Mouse (Mus musculus): ENCODE measurements around the gene S100a2. TPM values are rescaled to one million over a fixed set of nuclear protein-coding genes. Genes with fewer than 3 reads are reported as not detected.

Gene S100a2
- not detected for polyA plus RNA-seq (2012; fragmentation: generic; extraction: Trizol)

DNA sequence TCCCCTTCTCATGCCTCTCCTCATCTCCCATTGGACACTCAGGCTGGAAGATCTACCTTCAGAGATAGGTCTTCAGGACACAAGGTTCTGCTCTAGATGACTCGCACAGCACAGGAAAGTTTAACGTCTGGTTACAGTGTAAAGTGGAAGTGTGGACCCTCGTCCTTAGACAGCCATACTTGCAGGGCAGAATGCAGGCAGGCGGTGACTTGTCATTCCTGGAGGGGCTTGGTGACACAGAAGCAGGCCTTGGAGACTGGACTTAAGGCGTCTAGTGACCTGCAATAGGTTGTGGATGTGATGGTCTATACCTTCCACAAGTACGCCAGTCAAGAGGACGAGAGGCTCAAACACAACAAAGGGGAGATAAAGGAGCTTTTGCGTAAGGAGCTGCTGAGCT, at the start of gene S100a2:
S100a2 (plus strand) TSS at position 301 of the 400 bp plus-strand sequence.

DNA sequence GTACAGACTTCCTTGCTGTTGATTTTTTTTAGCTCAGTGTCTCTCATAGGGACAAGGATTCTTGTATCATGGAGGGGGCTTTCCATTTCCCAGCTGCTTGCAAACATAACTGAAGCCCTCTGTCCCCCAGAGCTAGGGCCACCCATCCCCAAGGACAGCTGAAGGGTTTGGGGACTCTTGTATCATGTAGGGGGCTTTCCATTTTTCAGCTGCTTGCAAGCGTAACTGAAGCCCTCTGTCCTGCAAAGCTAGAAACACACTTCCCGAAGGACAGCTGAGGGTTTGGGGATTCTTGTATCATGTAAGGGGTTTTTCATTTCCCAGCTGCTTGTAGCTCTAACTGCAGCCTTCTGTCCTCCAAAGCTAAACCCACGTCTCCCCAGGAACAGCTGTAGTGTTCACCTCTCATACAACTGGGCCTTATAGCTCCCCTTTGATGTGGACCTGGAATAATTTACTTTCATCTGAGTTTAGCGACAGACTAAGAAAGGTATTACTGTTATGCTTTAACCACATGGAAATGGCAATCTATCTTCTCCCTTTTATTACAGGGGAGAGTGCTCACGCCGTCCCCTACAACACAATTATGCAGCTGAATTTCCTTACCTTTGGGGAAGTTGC, 29.9 kb upstream of the S100a2 start, which contains the start of gene S100a3:
S100a3 (plus strand) TSS at position 571 of the 621 bp plus-strand sequence.

DNA sequence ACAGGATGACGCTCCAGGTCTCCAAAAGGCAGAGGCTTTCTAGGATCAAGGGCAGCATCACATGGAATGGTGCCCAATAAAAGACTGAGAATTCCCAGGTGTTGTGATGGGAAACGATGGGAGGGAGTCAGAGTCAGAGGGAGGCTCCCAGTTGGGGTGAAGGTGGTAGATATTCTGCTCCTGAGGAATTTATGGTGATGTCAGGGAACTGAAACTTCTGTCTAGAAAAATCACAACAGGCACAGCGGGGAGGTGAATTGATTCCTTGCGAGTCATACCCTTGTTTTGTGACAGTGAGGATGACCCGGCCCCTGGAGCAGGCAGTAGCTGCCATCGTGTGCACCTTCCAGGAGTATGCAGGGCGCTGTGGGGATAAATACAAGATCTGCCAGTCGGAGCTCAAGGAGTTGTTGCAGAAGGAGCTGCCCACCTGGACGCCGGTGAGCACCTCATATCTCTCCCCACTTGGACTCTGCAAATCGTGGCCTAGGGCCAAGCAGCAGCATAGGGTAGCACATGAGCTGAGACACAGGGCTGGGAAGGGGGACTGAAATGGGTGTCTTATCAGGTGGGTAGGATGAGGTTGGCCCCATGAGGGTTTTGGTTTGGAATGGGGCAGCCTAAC, 11.6 kb downstream of the S100a2 start, which contains the start of gene Gm42674:
Gm42674 (plus strand) TSS at position 419 of the 625 bp plus-strand sequence.

DNA sequence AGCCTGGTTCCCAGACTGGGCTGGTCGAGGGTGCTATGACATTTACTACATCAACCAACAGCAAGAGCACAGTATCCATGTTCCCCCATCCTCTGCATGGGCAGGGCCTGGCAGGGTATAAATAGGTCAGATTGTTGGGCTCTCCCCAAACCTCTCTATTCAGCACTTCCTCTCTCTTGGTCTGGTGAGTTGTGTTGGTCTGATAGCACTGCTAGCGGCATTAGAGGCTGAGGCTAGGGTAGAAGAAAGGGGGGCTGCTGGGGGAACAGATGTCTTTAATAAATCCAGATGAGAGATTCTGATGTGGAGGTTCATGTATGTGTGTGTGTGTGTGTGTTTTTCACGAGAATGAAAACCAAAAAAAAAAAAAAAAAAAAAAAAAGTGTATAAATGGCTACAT, 13.6 kb downstream of the S100a2 start, which contains the start of gene S100a4:
S100a4 (plus strand) TSS at position 149 of the 400 bp plus-strand sequence.

DNA sequence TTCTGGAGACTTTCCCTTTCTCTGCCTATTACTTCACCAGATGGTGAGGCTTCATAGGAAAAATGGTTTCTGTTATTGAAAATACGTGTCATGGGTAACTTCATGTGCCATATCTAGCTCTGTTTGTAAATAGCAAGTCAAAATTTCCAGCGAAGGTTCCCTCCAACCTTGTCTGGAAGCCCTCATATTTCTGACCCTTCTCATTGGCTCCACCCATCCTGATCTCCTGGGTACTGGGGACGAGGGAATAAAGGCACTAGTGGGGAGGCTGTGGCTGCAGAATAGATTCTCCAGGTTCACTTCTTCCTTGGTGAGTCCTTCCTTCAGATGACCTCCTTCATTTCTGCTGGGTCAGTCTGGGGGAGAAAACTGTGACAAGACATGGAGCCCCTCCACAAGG, 18.2 kb downstream of the S100a2 start, which contains the start of gene S100a5:
S100a5 (plus strand) TSS at position 301 of the 400 bp plus-strand sequence.

DNA sequence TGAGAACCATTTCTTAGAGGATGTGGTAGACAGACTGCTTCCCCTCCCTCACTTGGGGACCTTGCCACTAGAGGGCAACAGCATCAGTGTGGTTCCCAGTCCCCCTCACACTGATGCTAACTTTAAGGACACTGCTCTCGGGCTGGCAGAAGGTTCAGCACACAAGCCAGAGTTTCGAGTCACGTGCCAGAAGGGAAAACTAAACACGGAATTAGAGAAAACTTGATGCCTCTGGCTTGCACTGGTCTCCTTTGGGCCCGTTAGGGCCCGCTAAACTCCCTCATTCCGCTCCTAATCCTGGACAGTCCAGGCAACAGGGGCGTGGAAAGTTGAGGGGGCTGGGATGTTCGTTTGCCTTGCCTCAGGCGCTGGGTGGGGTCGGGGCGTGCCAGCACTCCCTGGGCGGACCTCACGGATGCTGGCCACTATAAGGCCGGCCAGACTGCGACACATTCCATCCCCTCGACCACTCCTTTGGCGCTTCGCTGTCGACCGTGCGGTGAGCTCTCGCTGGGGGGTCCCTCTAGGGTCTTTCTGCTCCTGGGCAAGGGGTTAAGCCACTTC, 22.8 kb downstream of the S100a2 start, which contains the start of gene S100a6:
S100a6 (plus strand) TSS at position 155 of the 564 bp plus-strand sequence.

Other genes starting within 250 kb of the S100a2 start
- gene Slc27a3, start 200.3 kb upstream of the S100a2 start, polyA plus RNA-seq (2012; fragmentation: generic; extraction: Trizol): 1 to 10 TPM in 1 of 2 experiments, under 1 TPM in 1; 0.14 to 2.2 TPM
- gene Ints3, start 156.6 kb upstream of the S100a2 start, polyA plus RNA-seq (2012; fragmentation: generic; extraction: Trizol): 10 to 100 TPM; 17.2 to 28.2 TPM
- gene Npr1, start 124.4 kb upstream of the S100a2 start, polyA plus RNA-seq (2012; fragmentation: generic; extraction: Trizol): 1 to 10 TPM in 1 of 2 experiments, under 1 TPM in 1; 0.48 to 1.6 TPM
- gene Ilf2, start 114.1 kb upstream of the S100a2 start, polyA plus RNA-seq (2012; fragmentation: generic; extraction: Trizol): 10 to 100 TPM; 28.7 to 59.6 TPM
- 10 to 100 TPM in 1 of 2 experiments, 1 to 10 TPM in 1; 6.5 to 42.9 TPM for gene Snapin, start 99.2 kb upstream of the S100a2 start, polyA plus RNA-seq (2012; fragmentation: generic; extraction: Trizol)
- gene Chtop, start 80.7 kb upstream of the S100a2 start, polyA plus RNA-seq (2012; fragmentation: generic; extraction: Trizol): 10 to 100 TPM; 34.7 to 76.9 TPM
- 100 to 1,000 TPM in 1 of 2 experiments, 10 to 100 TPM in 1; 25.4 to 118 TPM for gene S100a1, start 75.9 kb upstream of the S100a2 start, polyA plus RNA-seq (2012; fragmentation: generic; extraction: Trizol)
- 100 to 1,000 TPM in 1 of 2 experiments, 10 to 100 TPM in 1; 82.1 to 195 TPM for gene S100a13, start 75.8 kb upstream of the S100a2 start, polyA plus RNA-seq (2012; fragmentation: generic; extraction: Trizol)
- under 1 TPM; 0.22 to 0.58 TPM for gene S100a14, start 63.4 kb upstream of the S100a2 start, polyA plus RNA-seq (2012; fragmentation: generic; extraction: Trizol)
- gene S100a16, start 53.0 kb upstream of the S100a2 start, polyA plus RNA-seq (2012; fragmentation: generic; extraction: Trizol): 100 to 1,000 TPM in 1 of 2 experiments, 1 to 10 TPM in 1; 3.9 to 111 TPM
- gene S100a3, start 29.7 kb upstream of the S100a2 start, polyA plus RNA-seq (2012; fragmentation: generic; extraction: Trizol): 10 to 100 TPM in 1 of 2 experiments, 1 to 10 TPM in 1; 7.2 to 22.4 TPM
- 1 to 10 TPM; 1.2 to 1.6 TPM for gene Gm42674, start 11.7 kb downstream of the S100a2 start, polyA plus RNA-seq (2012; fragmentation: generic; extraction: Trizol)
- gene S100a4, start 13.5 kb downstream of the S100a2 start, polyA plus RNA-seq (2012; fragmentation: generic; extraction: Trizol): over 10,000 TPM in 1 of 2 experiments, 1,000 to 10,000 TPM in 1; 5,914 to 20,400 TPM
- 1 to 10 TPM in 1 of 2 experiments, under 1 TPM in 1; 0.98 to 1.2 TPM for gene S100a5, start 18.3 kb downstream of the S100a2 start, polyA plus RNA-seq (2012; fragmentation: generic; extraction: Trizol)
- gene S100a6, start 22.6 kb downstream of the S100a2 start, polyA plus RNA-seq (2012; fragmentation: generic; extraction: Trizol): 1,000 to 10,000 TPM; 5,353 to 9,678 TPM
- gene S100a7a, start 63.8 kb downstream of the S100a2 start, polyA plus RNA-seq (2012; fragmentation: generic; extraction: Trizol): 1 to 10 TPM in 1 of 2 experiments, under 1 TPM in 1; 0.43 to 1.8 TPM
- not detected for gene S100a8, start 78.7 kb downstream of the S100a2 start, polyA plus RNA-seq (2012; fragmentation: generic; extraction: Trizol)
- gene S100a9, start 105.5 kb downstream of the S100a2 start, polyA plus RNA-seq (2012; fragmentation: generic; extraction: Trizol): not detected
- not detected for gene Pglyrp4, start 136.7 kb downstream of the S100a2 start, polyA plus RNA-seq (2012; fragmentation: generic; extraction: Trizol)
- not detected for gene Gm5849, start 187.6 kb downstream of the S100a2 start, polyA plus RNA-seq (2012; fragmentation: generic; extraction: Trizol)